Mouse (Mus musculus) natural killer cell, adult 2 months (primary cell): Measurements from ENCODE around the gene 1700024G13Rik.

Experiments
- DNase-seq, 2 experiments: peaks; one replicate each; pipeline ENCODE4 v3.0.0; 2022; ENCODE audit warnings: low spot score in 2 of 2

Gene 1700024G13Rik

DNA sequence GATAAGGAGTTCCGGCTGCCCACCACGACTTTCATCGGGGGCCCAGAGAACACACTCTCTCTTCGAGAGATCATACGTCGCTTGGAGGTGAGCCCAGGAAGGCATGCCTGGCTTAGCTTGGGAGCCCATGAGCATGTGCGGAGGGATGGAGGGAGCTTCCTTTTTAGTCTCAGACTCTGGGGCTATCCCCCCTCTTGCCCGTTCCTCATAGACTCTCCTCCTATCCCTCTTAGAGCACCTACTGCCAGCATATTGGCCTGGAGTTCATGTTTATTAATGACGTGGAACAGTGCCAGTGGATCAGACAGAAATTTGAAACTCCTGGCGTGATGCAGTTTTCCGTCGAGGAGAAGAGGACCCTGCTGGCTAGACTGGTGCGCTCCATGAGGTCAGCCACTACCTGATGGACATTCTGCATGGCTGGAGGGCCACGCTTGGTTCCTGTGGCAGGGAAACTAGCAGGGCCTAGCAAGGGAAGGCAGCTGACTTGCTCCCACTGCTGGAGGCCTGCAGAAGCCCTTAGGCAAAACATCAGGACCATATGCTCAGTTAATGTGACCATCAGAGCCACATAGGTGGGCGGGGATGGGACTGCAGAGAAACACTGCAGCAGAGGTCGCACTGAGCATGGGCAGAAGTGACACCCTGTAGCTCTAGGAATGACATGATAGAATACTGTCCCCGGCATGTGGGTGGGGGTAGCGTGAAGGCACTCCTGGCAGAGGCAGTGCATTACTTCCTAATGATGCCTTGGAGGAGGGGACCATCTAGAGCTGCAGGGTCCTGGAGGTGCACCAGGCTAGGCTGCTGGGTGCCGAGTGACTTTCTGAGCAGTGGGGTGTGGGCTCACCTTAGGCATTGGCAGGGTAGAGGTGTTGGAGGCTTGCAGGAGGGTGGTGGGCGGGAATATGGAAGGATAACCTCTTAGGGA, 55.4 kb downstream of the 1700024G13Rik start:
- no peak for DNase-seq

DNA sequence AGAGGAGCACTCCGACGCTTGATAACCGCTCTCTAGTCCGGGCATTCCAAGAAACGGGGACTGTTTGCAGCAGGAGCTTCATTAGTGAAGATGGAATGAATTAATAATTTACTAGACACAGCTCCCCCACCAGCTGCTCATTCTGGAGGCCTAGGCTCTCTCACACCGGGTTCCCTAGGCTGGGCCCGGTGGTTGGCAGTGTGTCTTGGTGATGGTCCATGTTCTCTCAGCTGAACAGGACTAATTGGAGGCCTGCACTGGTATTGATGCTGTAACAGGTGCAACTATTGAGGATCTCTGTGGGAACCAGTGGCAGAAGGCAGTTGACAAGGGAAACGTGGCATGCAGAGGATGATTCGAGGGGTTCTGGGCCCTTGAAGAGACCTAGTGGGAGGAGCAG, 60.8 kb downstream of the 1700024G13Rik start:
- DNase-seq, result no peak
